Mouse (Mus musculus) heart, embryonic 16.5 days (tissue): Measurements from ENCODE around the gene Strn3. TPM values are rescaled to one million over a fixed set of nuclear protein-coding genes. Genes with fewer than 3 reads are reported as not detected.
A peak's percentile ranks its signal among the peaks of the same experiment; 100 is the strongest.
"Not testable (repeated sequence)": the region's sequence is repeated elsewhere in the genome, so short reads cannot be mapped to it uniquely, and the experiment has no call there.

ENCODE experiments used
- ATAC-seq: fragments of 200-750 bp; cut with Nextera tagmentation; replicated peaks from 2 replicates; pipeline ENCODE4 v1.8.0; 2017; ENCODE audit warnings: moderate number of reproducible peaks; ENCODE audit not compliant: insufficient read depth, low FRiP score; ENCODE audit errors: extremely low read depth
- H3K27ac ChIP-seq: fragments of 300-500 bp; sonication (generic); 2 replicates; pipeline ENCODE4 v1.5.1; 2014; ENCODE audit warnings: mild to moderate bottlenecking, low read length, control low read depth, moderate library complexity
- H3K27me3 ChIP-seq: fragments of 300-500 bp; sonication (generic); 2 replicates; pipeline ENCODE4 v1.6.1; 2014; ENCODE audit warnings: low read length, mixed read lengths; ENCODE audit not compliant: control insufficient read depth, insufficient read depth
- H3K36me3 ChIP-seq: fragments of 300-500 bp; sonication (generic); 2 replicates; pipeline ENCODE4 v1.6.1; 2014; ENCODE audit not compliant: control insufficient read depth, insufficient read depth
- H3K4me1 ChIP-seq: fragments of 300-500 bp; sonication (generic); 2 replicates; pipeline ENCODE4 v1.6.1; 2014; ENCODE audit warnings: low read length, mixed read lengths; ENCODE audit not compliant: control insufficient read depth, insufficient read depth
- H3K4me2 ChIP-seq: fragments of 300-500 bp; sonication (generic); 2 replicates; pipeline ENCODE4 v1.6.1; 2014; ENCODE audit warnings: low read depth, mild to moderate bottlenecking, control low read depth, low read length
- H3K4me3 ChIP-seq: fragments of 300-500 bp; sonication (generic); 2 replicates; pipeline ENCODE4 v1.5.1; 2014; ENCODE audit warnings: mild to moderate bottlenecking, control low read depth, low read length
- H3K9ac ChIP-seq: fragments of 300-500 bp; sonication (generic); 2 replicates; pipeline ENCODE4 v1.6.1; 2014; ENCODE audit warnings: low read length, control low read depth
- H3K9me3 ChIP-seq: fragments of 300-500 bp; sonication (generic); replicated peaks from 2 replicates; pipeline ENCODE4 v1.6.1; 2016; ENCODE audit warnings: low read length; ENCODE audit not compliant: control insufficient read depth
- WGBS: fragments of 180-500 bp; shearing (Covaris S2); extraction: QIAGEN DNeasy Blood & Tissue Kit; methylation state at CpG from one replicate; pipeline ENCODE4 v1.1.7; 2014; 5-methylcytosine and 5-hydroxymethylcytosine counted together
- polyA plus RNA-seq: library from polyadenylated mRNA; unstranded; fragments of >200 nt; fragmentation: Nextera tagmentation; extraction: Ambion mirVana; gene quantifications from 2 replicates; pipeline ENCODE4 v1.2.1, GENCODE M21; 2015

Strn3 gene
- polyA plus RNA-seq, 1 experiment from 2014 or later = 37.2 TPM

DNA sequence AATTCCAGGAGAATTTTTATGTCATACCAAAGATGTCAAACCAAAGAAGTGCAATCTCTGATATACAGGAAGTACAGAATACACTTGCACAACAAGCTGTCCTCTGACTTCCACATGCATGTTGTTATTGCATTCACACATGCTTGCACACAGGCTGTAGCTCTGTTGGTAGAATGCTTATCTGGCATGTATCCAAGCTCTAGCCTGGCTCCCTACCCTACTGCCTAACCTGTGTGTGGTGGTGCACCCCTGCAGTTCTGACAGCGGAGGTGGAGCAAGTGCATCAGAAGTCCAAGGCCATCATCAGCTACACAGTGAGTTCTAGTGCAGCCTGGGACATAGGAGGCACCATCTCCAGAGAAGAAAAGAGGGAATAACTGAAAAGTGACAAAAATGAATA lies 12.9 kb downstream of the Strn3 start:
- no peaks in the 10 kb centered on the region for H3K36me3 ChIP-seq
- H3K9ac ChIP-seq = no peak overlapping the region
- H3K4me1 ChIP-seq = peaks cover 33% of the 10 kb centered on the region
- no peak overlapping the region for H3K4me3 ChIP-seq
- H3K9me3 ChIP-seq = no peaks in the 10 kb centered on the region
- ATAC-seq = no peak; the same call in 1 of the 2 replicates
- no peak overlapping the region for H3K4me2 ChIP-seq
- WGBS = 70% methylated on average over 1 of the region's 1 CpGs
- H3K27ac ChIP-seq = 0 out of 2 replicates have a peak overlapping the region, but pooled peaks have one; percentile 7
- no peaks in the 10 kb centered on the region for H3K27me3 ChIP-seq

DNA sequence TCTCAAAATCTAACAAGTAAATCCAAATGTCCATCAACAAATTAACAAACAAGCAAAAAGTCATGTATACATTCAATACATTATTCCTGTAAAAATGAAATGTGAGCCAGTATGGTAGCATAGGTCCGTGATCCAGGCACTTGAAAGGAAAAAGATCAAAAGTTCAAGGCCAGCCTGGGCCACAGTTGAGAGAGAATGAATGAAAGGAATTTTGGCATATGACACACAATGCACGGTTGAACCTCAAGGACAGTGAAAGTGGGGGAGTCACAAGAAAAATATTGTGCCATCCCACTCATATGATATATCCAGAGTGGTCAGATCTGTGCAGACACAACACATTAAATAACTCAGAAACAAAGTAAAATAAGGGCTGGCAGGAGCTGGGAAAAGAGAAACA lies 15.3 kb downstream of the Strn3 start:
- Histone ChIP-seq H3K9me3 (no peaks in the 10 kb centered on the region), H3K27me3 (no peaks in the 10 kb centered on the region), H3K4me2 (no peak overlapping the region), H3K27ac (no peak overlapping the region), H3K9ac (no peak overlapping the region), H3K4me1 (peaks cover 53% of the 10 kb centered on the region), H3K36me3 (no peaks in the 10 kb centered on the region), H3K4me3 (no peak overlapping the region)
- WGBS = 20% methylated on average over 2 of the region's 2 CpGs
- ATAC-seq = no peak

DNA sequence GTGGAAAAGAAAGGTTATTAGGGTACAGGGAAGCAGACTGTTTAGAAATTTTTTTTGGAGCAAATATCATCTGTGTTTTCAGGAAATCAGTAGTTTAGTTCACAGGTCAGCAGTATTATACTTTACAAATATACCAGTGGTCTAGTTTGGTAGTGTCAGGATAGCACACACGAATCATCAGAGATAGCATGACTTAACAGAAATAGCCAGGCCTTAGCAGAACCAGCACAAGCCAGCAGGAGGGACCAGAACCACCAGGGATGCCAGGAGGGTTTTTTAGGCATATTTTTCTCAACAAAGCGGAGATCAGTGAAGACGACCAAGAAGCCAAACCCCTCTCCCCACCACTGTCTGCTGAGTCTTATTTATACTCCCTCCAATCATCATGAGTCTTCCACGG lies 18.4 kb downstream of the Strn3 start:
- 55% methylated on average over 4 of the region's 4 CpGs for WGBS
- peaks cover 42% of the 10 kb centered on the region for H3K4me1 ChIP-seq
- H3K27ac ChIP-seq = no peak overlapping the region
- H3K36me3 ChIP-seq = no peaks in the 10 kb centered on the region
- H3K9ac ChIP-seq = no peak overlapping the region
- H3K4me2 ChIP-seq = no peak overlapping the region
- ATAC-seq = no peak
- H3K4me3 ChIP-seq = no peak overlapping the region
- no peaks in the 10 kb centered on the region for H3K9me3 ChIP-seq
- no peaks in the 10 kb centered on the region for H3K27me3 ChIP-seq

DNA sequence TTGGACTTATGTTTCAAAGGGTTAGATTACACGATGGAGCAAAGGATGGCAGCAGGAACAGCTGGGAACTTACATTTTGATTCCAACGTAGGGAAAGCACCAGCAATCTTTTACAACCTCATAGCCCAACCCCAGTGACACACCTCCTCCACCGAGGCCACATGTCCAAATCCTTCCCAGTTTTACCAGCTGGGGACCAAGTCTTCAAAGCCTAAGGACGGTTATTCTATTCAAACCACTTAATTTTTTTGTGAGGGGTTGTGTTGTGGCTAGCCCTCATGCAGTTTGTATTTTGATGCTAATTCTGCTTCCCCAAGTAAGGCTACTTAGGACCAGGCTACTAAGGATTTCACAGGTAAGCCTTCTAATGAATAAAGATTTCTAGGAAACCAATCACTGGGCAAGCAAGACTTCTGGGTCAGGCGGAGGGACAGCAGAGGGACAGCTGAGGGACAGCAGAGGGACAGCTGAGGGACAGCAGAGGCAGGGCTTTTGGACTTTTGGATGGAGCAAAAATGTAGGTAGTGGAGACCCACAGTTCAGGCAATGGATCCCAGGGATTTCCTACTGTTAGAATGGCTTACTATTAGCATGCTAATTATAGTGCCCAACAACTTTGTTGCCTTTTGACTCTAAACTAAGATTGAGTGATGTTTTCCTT lies 20.3 kb downstream of the Strn3 start:
- 49% methylated on average over 5 of the region's 5 CpGs for WGBS
- Histone ChIP-seq H3K27me3 (no peaks in the 10 kb centered on the region), H3K9me3 (no peaks in the 10 kb centered on the region), H3K4me2 (no peak overlapping the region), H3K9ac (no peak overlapping the region), H3K4me3 (no peak overlapping the region), H3K27ac (no peak overlapping the region), H3K36me3 (no peaks in the 10 kb centered on the region), H3K4me1 (peaks cover 40% of the 10 kb centered on the region)
- no peak for ATAC-seq

DNA sequence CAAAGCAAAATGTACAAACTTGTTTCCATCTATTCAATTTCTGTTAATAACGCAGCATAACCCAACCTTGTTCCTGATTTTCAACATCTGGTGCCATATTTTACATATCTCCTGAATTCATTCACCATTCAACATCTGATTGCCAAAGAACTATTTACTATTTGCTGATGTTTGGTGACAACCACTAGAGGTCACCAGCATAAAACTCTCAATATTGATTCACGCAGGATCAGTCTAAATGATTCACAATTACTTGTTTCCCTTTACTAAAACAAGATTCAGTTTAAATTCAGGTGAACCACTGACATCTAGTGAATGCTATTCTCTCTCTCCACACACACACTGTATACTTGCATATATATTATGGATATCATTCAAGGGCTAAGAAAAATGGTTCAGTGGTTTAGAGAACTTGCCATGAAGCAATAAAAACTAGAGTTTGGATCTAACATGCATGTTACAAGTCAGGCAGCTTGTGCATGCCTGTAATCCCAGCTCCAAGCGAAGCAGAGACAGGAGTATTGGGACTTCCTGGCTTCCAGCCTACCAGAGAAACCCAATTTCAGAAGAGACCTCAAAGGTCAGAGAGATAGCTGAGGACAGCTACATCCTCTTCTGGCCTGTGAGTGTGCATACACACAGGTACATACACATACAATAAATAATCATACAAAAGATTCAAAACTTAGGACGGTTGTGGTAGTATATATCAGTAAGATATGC lies 24.8 kb downstream of the Strn3 start:
- no peaks in the 10 kb centered on the region for H3K9me3 ChIP-seq
- peaks cover 21% of the 10 kb centered on the region for H3K4me1 ChIP-seq
- no peak overlapping the region for H3K27ac ChIP-seq
- no peak overlapping the region for H3K9ac ChIP-seq
- no peaks in the 10 kb centered on the region for H3K27me3 ChIP-seq
- no peak for ATAC-seq
- WGBS = 67% methylated on average over 4 of the region's 4 CpGs
- no peak overlapping the region for H3K4me3 ChIP-seq
- no peaks in the 10 kb centered on the region for H3K36me3 ChIP-seq
- H3K4me2 ChIP-seq = no peak overlapping the region

DNA sequence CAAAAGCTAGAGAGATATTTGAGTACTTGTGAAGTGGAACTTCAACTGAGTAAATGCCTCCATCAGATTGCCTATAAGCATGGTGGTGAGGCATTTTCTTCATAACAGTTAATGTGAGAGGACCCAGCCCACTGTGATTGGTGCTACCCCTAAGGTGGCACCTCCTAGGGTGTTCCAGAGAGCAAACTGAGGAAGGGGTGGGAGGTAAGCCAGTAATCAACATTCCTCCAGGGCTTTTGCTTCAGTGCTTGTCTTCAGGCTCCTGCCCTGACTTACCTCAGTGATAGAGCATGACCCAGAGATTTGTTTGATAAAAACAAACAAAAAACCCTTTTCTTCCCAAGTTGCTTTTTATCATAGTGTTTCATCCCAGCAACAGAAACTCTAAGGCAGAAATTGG lies 27.8 kb downstream of the Strn3 start:
- Histone ChIP-seq H3K4me1 (peaks cover 18% of the 10 kb centered on the region), H3K9ac (no peak overlapping the region), H3K27ac (no peak overlapping the region), H3K36me3 (no peaks in the 10 kb centered on the region), H3K27me3 (no peaks in the 10 kb centered on the region), H3K4me2 (no peak overlapping the region), H3K9me3 (no peaks in the 10 kb centered on the region), H3K4me3 (no peak overlapping the region)
- no peak for ATAC-seq

DNA sequence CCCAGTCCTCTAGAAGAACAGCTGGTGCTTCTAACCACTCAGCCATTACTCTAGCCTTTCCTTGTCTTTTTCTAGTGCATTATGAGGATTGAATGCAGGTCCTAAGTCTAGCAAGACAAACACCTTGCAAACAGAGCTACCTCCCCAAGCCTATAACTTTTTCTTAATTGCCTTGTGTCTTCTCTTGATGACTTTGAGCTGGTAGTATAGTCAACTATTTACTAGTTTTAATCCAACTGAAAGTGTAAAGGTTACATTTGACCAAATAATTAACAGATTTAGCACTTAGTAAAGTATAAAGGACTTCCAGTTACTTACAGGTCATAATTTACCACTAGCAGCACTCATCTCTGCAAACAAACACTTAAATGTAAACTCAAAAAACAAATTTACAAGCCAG lies 28.7 kb downstream of the Strn3 start:
- ATAC-seq = no peak
- Histone ChIP-seq H3K27me3 (no peaks in the 10 kb centered on the region), H3K4me2 (no peak overlapping the region), H3K9ac (no peak overlapping the region), H3K27ac (no peak overlapping the region), H3K4me1 (peaks cover 15% of the 10 kb centered on the region), H3K36me3 (no peaks in the 10 kb centered on the region), H3K9me3 (no peaks in the 10 kb centered on the region), H3K4me3 (no peak overlapping the region)

DNA sequence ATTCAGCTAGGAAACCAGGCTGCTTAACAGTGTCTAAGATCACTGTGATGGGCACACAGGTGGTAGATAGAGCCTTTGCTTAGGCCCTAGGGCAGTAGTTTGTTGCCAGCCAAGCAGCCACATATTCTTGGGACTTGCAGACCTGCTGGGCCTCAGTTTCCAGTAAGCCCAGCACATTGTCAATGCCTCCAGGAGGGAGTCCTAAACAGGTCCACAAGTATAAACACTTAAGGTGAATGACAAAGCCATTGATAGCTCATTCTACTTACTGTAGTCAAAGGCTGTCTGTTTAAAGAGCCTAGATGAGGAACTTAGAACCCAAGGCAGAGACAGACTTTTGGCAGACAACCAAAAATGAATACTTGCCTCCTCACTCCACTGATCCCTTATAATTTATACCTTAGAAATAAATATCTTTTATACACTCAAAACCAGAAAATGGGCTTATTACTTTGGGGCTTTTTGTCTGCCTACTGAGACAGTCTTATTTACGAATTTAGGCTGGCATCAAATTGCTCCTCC lies 35.7 kb downstream of the Strn3 start:
- Histone ChIP-seq H3K27ac (no peak overlapping the region), H3K4me2 (no peak overlapping the region), H3K4me1 (peaks cover 3% of the 10 kb centered on the region; the same call in 1 of the 2 replicates), H3K27me3 (no peaks in the 10 kb centered on the region), H3K9ac (no peak overlapping the region), H3K4me3 (no peak overlapping the region), H3K9me3 (no peaks in the 10 kb centered on the region), H3K36me3 (peaks cover 6% of the 10 kb centered on the region; the same call in 1 of the 2 replicates)
- WGBS = 75% methylated on average over 1 of the region's 1 CpGs
- ATAC-seq = no peak

DNA sequence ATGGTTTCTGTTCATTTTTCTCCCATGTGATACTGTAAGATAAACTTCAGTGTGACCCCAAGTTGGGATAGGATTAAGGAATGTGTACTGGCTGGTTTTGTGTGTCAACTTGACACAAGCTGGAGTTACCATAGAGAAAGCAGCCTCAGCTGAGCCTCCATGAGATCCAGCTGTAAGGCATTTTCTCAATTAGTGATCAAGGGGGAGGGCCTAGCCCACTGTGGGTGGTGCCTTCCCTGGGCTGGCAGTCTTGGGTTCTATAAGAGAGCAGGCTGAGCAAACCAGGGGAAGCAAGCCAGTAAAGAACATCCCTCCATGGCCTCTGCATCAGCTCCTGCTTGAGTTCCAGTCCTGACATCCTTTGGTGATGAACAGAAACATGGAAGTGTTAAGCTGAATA lies 42.3 kb downstream of the Strn3 start:
- H3K4me2 ChIP-seq, H3K36me3 ChIP-seq, H3K4me3 ChIP-seq, H3K27me3 ChIP-seq, H3K9ac ChIP-seq, H3K27ac ChIP-seq, H3K9me3 ChIP-seq, ATAC-seq, H3K4me1 ChIP-seq: not testable (repeated sequence)
